Mouse (Mus musculus): ENCODE data around the gene Tcf12. TPM values are rescaled to one million over a fixed set of nuclear protein-coding genes. Genes with fewer than 3 reads are reported as not detected.
A peak's percentile ranks its signal among the peaks of the same experiment; 100 is the strongest.

Gene Tcf12
- polyA plus RNA-seq, 2 experiments = 8.8 to 12.1 TPM

- TF ChIP-seq EP300 (IDR thresholded peaks at IDR 0.05; ENCODE audit: low read depth) (no peak), CTCF (IDR thresholded peaks at IDR 0.05; ENCODE audit: low read depth) (no peak)
- Histone ChIP-seq H3K9ac (replicated peaks) (no peak overlapping the region), H3K27ac (no peak overlapping the region), H3K4me1 (replicated peaks; ENCODE audit: control insufficient read depth in 2 of 2, insufficient read depth in 2 of 2, low read length in 1 of 2) (no peaks in the 10 kb centered on the region), H3K4me3 (ENCODE audit: insufficient read depth in 1 of 2, low read depth in 2 of 2, low read length in 2 of 2) (no peak overlapping the region), H3K9me3 (ENCODE audit: control insufficient read depth, low read length) (no peaks in the 10 kb centered on the region), H3K36me3 (replicated peaks; ENCODE audit: control insufficient read depth, insufficient read depth, low read depth) (no peaks in the 10 kb centered on the region), H3K4me2 (ENCODE audit: low read depth) (no peak overlapping the region), H3K27me3 (ENCODE audit: control insufficient read depth, insufficient read depth, low read length) (no peaks in the 10 kb centered on the region)
- ATAC-seq (ENCODE audit: insufficient read depth) = no peak
- 83% methylated on average over 1 of the region's 1 CpGs for WGBS (ENCODE audit: insufficient replicate concordance)
- DNase-seq (ENCODE audit: low read depth in 3 of 3, low spot score in 3 of 3) = no peak
These were observed 214.3 kb downstream of the Tcf12 start for GRCm38 (mm10) chr9:71897399-71897798.

- H3K4me1 ChIP-seq (replicated peaks; ENCODE audit: control insufficient read depth in 2 of 2, insufficient read depth in 2 of 2, low read length in 1 of 2) = no peaks in the 10 kb centered on the region
- no peaks in the 10 kb centered on the region for H3K36me3 ChIP-seq (replicated peaks; ENCODE audit: control insufficient read depth, insufficient read depth, low read depth)
- no peaks in the 10 kb centered on the region for H3K9me3 ChIP-seq (ENCODE audit: control insufficient read depth, low read length)
- no peak overlapping the region for H3K4me3 ChIP-seq (ENCODE audit: insufficient read depth in 1 of 2, low read depth in 2 of 2, low read length in 2 of 2)
- no peak for TF ChIP-seq CTCF (IDR thresholded peaks at IDR 0.05; ENCODE audit: low read depth)
- no peak for TF ChIP-seq EP300 (IDR thresholded peaks at IDR 0.05; ENCODE audit: low read depth)
- 62% methylated on average over 2 of the region's 2 CpGs for WGBS (ENCODE audit: insufficient replicate concordance)
- no peak overlapping the region for H3K9ac ChIP-seq (replicated peaks)
- DNase-seq (ENCODE audit: low read depth in 3 of 3, low spot score in 3 of 3) = peak in 2 of 3 experiments; percentile 4 to 20
- no peaks in the 10 kb centered on the region for H3K27me3 ChIP-seq (ENCODE audit: control insufficient read depth, insufficient read depth, low read length)
- no peak overlapping the region for H3K27ac ChIP-seq
- no peak overlapping the region for H3K4me2 ChIP-seq (ENCODE audit: low read depth)
- no peak for ATAC-seq (ENCODE audit: insufficient read depth)
These were observed 215.5 kb downstream of the Tcf12 start for GRCm38 (mm10) chr9:71895931-71896724.

DNA sequence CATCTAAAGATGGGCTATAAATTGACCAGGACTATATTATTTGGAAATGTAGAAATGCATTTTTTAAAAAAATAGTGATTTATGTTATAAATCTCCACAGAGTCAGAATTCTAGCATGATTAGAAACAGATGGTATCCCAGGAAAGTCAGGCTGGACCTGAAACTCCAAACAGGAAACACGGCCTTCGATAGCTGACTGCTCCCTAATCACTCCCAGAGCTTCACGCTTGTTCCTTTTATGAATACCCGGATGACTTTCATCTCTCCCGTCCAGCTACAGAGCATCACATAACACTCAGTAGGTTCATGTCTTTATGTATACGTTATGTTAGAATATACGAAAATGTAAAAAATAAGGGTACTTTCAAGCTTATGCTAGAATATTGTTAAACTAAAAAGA, 216.4 kb downstream of the Tcf12 start:
- no peaks in the 10 kb centered on the region for H3K9me3 ChIP-seq (ENCODE audit: control insufficient read depth, low read length)
- no peak for DNase-seq (ENCODE audit: low read depth in 3 of 3, low spot score in 3 of 3)
- H3K4me1 ChIP-seq (replicated peaks; ENCODE audit: control insufficient read depth in 2 of 2, insufficient read depth in 2 of 2, low read length in 1 of 2) = no peaks in the 10 kb centered on the region
- 86% methylated on average over 7 of the region's 7 CpGs for WGBS (ENCODE audit: insufficient replicate concordance)
- no peak overlapping the region for H3K9ac ChIP-seq (replicated peaks)
- ATAC-seq (ENCODE audit: insufficient read depth) = no peak
- no peaks in the 10 kb centered on the region for H3K36me3 ChIP-seq (replicated peaks; ENCODE audit: control insufficient read depth, insufficient read depth, low read depth)
- no peak overlapping the region for H3K27ac ChIP-seq
- H3K4me3 ChIP-seq (ENCODE audit: insufficient read depth in 1 of 2, low read depth in 2 of 2, low read length in 2 of 2) = no peak overlapping the region
- H3K4me2 ChIP-seq (ENCODE audit: low read depth) = no peak overlapping the region
- TF ChIP-seq EP300 (IDR thresholded peaks at IDR 0.05; ENCODE audit: low read depth) (no peak), CTCF (IDR thresholded peaks at IDR 0.05; ENCODE audit: low read depth) (no peak)
- H3K27me3 ChIP-seq (ENCODE audit: control insufficient read depth, insufficient read depth, low read length) = no peaks in the 10 kb centered on the region

- Histone ChIP-seq H3K4me2 (ENCODE audit: low read depth) (no peak overlapping the region), H3K27me3 (ENCODE audit: control insufficient read depth, insufficient read depth, low read length) (no peaks in the 10 kb centered on the region), H3K36me3 (replicated peaks; ENCODE audit: control insufficient read depth, insufficient read depth, low read depth) (no peaks in the 10 kb centered on the region), H3K4me3 (ENCODE audit: insufficient read depth in 1 of 2, low read depth in 2 of 2, low read length in 2 of 2) (no peak overlapping the region), H3K9ac (replicated peaks) (no peak overlapping the region), H3K9me3 (ENCODE audit: control insufficient read depth, low read length) (no peaks in the 10 kb centered on the region), H3K4me1 (replicated peaks; ENCODE audit: control insufficient read depth in 2 of 2, insufficient read depth in 2 of 2, low read length in 1 of 2) (no peaks in the 10 kb centered on the region), H3K27ac (no peak overlapping the region)
- WGBS (ENCODE audit: insufficient replicate concordance) = 87% methylated on average over 7 of the region's 7 CpGs
- ATAC-seq (ENCODE audit: insufficient read depth) = no peak
- no peak for DNase-seq (ENCODE audit: low read depth in 3 of 3, low spot score in 3 of 3)
- TF ChIP-seq EP300 (IDR thresholded peaks at IDR 0.05; ENCODE audit: low read depth) (no peak), CTCF (IDR thresholded peaks at IDR 0.05; ENCODE audit: low read depth) (no peak)
These were observed 216.8 kb downstream of the Tcf12 start for GRCm38 (mm10) chr9:71894943-71895286.

DNA sequence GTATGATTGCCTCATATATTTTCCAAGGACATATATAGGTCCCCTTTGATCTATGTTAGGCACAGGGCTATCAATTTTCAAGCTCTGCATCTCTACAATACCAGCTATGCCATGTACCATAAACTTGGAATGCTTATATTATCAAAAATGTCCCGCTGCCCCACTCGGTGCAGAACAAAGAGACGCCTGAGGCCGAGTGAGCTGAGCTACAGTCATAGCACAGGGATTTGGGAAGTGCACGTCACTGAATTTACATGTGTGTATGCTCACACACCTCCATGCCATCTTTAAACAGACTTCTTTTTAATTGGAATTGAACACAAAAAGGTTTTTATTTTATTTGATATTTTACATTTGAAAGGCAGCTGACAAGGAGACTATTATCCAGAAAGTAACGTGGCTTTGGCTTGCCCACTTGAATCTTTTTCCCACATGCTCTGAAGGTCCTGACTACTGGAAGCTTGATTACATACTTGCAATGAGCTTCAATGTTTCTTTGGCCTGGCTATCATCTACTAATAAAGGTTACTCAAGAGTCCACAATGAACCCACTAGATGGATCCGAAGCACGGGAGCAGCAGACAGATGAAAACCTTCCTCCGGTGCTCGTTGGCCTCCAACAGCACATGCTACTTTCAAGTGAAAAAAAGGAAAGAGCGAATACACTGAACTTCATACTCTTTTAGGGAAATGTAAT, 217.3 kb downstream of the Tcf12 start:
- H3K4me3 ChIP-seq (ENCODE audit: insufficient read depth in 1 of 2, low read depth in 2 of 2, low read length in 2 of 2) = no peak overlapping the region
- no peak overlapping the region for H3K27ac ChIP-seq
- 86% methylated on average over 11 of the region's 11 CpGs for WGBS (ENCODE audit: insufficient replicate concordance)
- ATAC-seq (ENCODE audit: insufficient read depth) (no peak), DNase-seq (ENCODE audit: low read depth in 3 of 3, low spot score in 3 of 3) (no peak)
- H3K4me1 ChIP-seq (replicated peaks; ENCODE audit: control insufficient read depth in 2 of 2, insufficient read depth in 2 of 2, low read length in 1 of 2) = no peaks in the 10 kb centered on the region
- H3K4me2 ChIP-seq (ENCODE audit: low read depth) = no peak overlapping the region
- no peaks in the 10 kb centered on the region for H3K9me3 ChIP-seq (ENCODE audit: control insufficient read depth, low read length)
- no peak overlapping the region for H3K9ac ChIP-seq (replicated peaks)
- no peaks in the 10 kb centered on the region for H3K27me3 ChIP-seq (ENCODE audit: control insufficient read depth, insufficient read depth, low read length)
- no peaks in the 10 kb centered on the region for H3K36me3 ChIP-seq (replicated peaks; ENCODE audit: control insufficient read depth, insufficient read depth, low read depth)
- no peak for TF ChIP-seq EP300 (IDR thresholded peaks at IDR 0.05; ENCODE audit: low read depth)
- TF ChIP-seq CTCF (IDR thresholded peaks at IDR 0.05; ENCODE audit: low read depth) = no peak
